Mouse (Mus musculus) embryonic facial prominence, embryonic 15.5 days (tissue): ENCODE measurements at regions not wholly inside any gene's neighbourhood (a gene's known extent, or its start where the extent isn't known, plus 50 kb on each side); places are given as distances from the start of the nearest gene placed in this dataset.

Source experiments
- ATAC-seq: fragments of 200-750 bp; cut with Nextera tagmentation; 2 replicates; pipeline ENCODE4 v1.8.0; 2017; ENCODE audit warnings: low read depth, moderate TSS enrichment; ENCODE audit not compliant: insufficient number of reproducible peaks, low FRiP score, low TSS enrichment
- H3K27ac ChIP-seq: fragments of 300-500 bp; sonication (generic); replicated peaks from 2 replicates; pipeline ENCODE4 v1.5.1; 2015; ENCODE audit warnings: mild to moderate bottlenecking, inconsistent platforms
- H3K27me3 ChIP-seq: fragments of 300-500 bp; sonication (generic); 2 replicates; pipeline ENCODE4 v1.6.1; 2015; ENCODE audit warnings: inconsistent platforms
- H3K36me3 ChIP-seq: fragments of 300-500 bp; sonication (generic); 2 replicates; pipeline ENCODE4 v1.6.1; 2015; ENCODE audit warnings: mild to moderate bottlenecking, inconsistent platforms
- H3K4me1 ChIP-seq: fragments of 300-500 bp; sonication (generic); 2 replicates; pipeline ENCODE4 v1.6.1; 2015; ENCODE audit warnings: inconsistent platforms
- H3K4me2 ChIP-seq: fragments of 300-500 bp; sonication (generic); replicated peaks from 2 replicates; pipeline ENCODE4 v1.6.1; 2015; ENCODE audit warnings: mild to moderate bottlenecking, inconsistent platforms
- H3K4me3 ChIP-seq: fragments of 300-500 bp; sonication (generic); replicated peaks from 2 replicates; pipeline ENCODE4 v1.5.1; 2015; ENCODE audit warnings: mild to moderate bottlenecking, inconsistent platforms
- H3K9ac ChIP-seq: fragments of 300-500 bp; sonication (generic); 2 replicates; pipeline ENCODE4 v1.6.1; 2015; ENCODE audit warnings: inconsistent platforms
- H3K9me3 ChIP-seq: fragments of 300-500 bp; sonication (generic); replicated peaks from 2 replicates; pipeline ENCODE4 v1.6.1; 2016; ENCODE audit warnings: inconsistent platforms
- WGBS: fragments of 180-500 bp; shearing (Covaris S2); methylation state at CpG from one replicate; pipeline ENCODE4 v1.1.7; 2015; 5-methylcytosine and 5-hydroxymethylcytosine counted together

DNA sequence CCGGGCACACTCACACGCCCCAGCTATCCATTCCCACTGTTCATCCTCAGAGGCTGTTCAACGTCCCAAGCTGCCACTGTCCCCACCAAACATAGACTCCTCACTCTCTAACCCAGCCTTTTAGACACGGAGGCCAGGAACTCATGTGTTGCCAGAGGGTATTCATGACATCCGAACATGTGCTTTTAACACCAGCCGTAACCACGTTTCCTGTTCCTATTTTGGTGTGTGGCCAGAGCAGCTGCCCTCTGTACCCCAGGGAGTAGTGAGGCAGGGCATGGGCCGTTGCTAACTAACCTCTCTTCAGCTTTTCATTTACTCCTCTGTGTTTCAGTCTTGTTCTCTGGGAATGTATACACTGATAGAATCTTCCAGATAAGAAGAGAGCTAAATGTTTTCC is 156.2 kb downstream of the Glrx3 start:
- WGBS: 27% methylated on average over 8 of the region's 8 CpGs
- Histone ChIP-seq H3K4me2 (no peak overlapping the region), H3K9me3 (no peaks in the 10 kb centered on the region), H3K36me3 (no peaks in the 10 kb centered on the region), H3K4me3 (no peak overlapping the region), H3K27me3 (peaks cover 3% of the 10 kb centered on the region; the same call in 1 of the 2 replicates), H3K4me1 (no peaks in the 10 kb centered on the region), H3K27ac (no peak overlapping the region), H3K9ac (no peak overlapping the region)
- no peak for ATAC-seq

DNA sequence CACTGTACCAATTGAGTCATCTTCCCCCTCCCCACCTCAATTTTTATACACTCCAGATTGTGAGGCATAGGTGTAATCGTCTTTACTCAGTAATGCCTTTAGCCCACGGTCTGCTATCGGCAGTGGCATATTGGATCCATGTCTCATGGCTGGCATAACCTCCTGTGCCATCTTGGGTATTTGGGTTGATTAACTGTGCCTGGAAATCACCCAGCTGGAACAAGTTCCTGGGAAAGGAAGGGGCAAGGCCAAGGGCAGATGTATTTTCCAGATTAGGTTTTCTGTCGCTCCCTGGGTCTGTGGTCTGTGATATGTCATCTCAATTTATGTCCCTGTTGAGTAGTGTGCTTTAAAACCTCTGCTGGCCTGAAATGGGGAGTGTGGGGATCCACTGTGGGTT is 158.2 kb downstream of the Glrx3 start:
- no peaks in the 10 kb centered on the region for H3K4me1 ChIP-seq
- no peak overlapping the region for H3K27ac ChIP-seq
- no peak overlapping the region for H3K9ac ChIP-seq
- 72% methylated on average over 4 of the region's 4 CpGs for WGBS
- ATAC-seq: no peak
- no peaks in the 10 kb centered on the region for H3K9me3 ChIP-seq
- H3K36me3 ChIP-seq: no peaks in the 10 kb centered on the region
- peaks cover 3% of the 10 kb centered on the region for H3K27me3 ChIP-seq
- H3K4me2 ChIP-seq: no peak overlapping the region
- H3K4me3 ChIP-seq: no peak overlapping the region

DNA sequence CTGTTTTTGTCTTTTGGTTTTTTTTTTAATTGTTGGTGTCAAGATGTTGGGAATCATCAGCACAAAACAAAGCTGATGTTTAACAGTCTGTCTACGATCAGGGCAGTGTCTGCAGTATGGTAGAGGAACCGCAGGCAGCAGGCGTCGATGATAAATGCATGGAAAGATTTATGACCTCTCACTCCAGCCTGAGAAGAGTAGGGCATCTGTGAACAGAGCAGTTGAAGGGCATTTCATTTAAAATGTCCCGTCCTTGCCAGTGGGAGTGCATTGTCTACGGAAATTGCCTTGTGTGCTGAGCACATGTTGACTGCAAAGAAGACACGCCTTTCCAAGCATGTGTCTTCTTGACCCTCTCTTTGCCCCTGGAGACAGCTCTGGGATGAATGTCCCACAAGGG is 158.7 kb downstream of the Glrx3 start:
- Histone ChIP-seq H3K4me1 (no peaks in the 10 kb centered on the region), H3K4me2 (no peak overlapping the region), H3K4me3 (no peak overlapping the region), H3K27ac (no peak overlapping the region), H3K27me3 (peaks cover 9% of the 10 kb centered on the region), H3K9me3 (no peaks in the 10 kb centered on the region), H3K36me3 (no peaks in the 10 kb centered on the region), H3K9ac (no peak overlapping the region)
- no peak for ATAC-seq
- 84% methylated on average over 7 of the region's 7 CpGs for WGBS

DNA sequence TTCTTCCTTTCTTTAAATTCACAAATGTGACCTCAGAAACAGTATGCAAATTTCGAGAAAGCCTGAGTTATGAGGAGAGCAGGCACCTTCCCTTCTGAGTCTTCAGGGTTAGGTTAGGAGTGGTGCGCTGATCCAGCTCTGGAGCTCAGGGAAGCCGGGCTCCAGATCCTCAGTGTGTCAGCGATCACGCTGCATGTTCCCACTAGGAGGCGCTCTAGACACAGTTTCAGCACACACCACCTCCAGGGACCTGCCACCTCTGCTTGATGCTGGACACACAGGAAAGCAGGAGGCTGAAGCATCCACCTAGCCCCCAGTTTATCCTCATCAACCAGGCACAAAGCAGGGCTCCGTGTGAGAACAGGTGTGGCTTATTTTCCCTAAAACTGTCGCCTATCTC is 165.6 kb downstream of the Glrx3 start:
- Histone ChIP-seq H3K27ac (no peak overlapping the region), H3K9me3 (no peaks in the 10 kb centered on the region), H3K4me3 (no peak overlapping the region), H3K4me1 (no peaks in the 10 kb centered on the region), H3K27me3 (peaks cover 25% of the 10 kb centered on the region), H3K36me3 (no peaks in the 10 kb centered on the region), H3K4me2 (no peak overlapping the region), H3K9ac (no peak overlapping the region)
- no peak for ATAC-seq
- 8% methylated on average over 8 of the region's 8 CpGs for WGBS

DNA sequence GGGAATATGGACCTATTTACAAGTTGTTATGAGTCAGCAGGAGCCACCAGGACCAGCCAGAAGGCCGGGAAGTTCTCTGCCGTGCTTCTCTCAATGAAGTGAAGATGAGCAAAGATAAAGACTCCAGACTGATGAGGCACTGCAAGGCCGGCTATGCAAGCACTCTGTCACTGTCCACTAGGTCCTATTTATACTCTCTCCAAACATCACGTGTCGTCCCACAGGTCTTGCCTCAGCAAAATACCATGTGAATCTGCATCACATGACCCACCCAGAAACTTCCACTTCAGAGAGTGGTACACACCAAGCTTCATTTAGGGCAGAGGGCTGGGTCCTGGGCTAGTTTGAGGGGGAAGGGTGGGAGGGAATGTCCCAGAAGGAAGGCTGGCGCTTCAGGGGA is 172.3 kb downstream of the Glrx3 start:
- Histone ChIP-seq H3K36me3 (no peaks in the 10 kb centered on the region), H3K4me2 (no peak overlapping the region), H3K4me1 (no peaks in the 10 kb centered on the region), H3K9ac (no peak overlapping the region), H3K27ac (no peak overlapping the region), H3K27me3 (no peaks in the 10 kb centered on the region), H3K4me3 (no peak overlapping the region), H3K9me3 (no peaks in the 10 kb centered on the region)
- ATAC-seq: no peak
- 81% methylated on average over 6 of the region's 6 CpGs for WGBS

DNA sequence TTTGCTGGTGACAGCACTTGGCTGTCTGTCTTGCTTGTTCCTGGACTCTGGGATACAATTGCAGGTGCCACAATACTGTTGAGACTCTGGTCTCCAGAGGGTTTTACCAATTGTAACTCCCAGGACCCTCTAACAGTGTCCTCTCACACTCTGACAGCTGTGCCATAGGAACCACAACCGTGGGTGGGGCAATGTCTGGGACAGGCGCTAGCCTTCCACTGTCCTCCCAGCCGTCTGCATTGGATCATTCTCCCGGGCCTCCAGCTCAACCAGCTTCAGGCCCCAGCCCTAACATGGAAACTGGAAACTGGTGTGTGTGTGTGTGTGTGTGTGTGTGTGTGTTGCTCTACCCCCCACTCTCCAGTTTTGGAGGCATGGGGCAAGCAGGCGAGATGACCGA is 173.9 kb downstream of the Glrx3 start:
- no peaks in the 10 kb centered on the region for H3K27me3 ChIP-seq
- no peaks in the 10 kb centered on the region for H3K9me3 ChIP-seq
- WGBS: 67% methylated on average over 6 of the region's 6 CpGs
- no peaks in the 10 kb centered on the region for H3K36me3 ChIP-seq
- no peaks in the 10 kb centered on the region for H3K4me1 ChIP-seq
- no peak overlapping the region for H3K27ac ChIP-seq
- H3K4me3 ChIP-seq: no peak overlapping the region
- H3K9ac ChIP-seq: no peak overlapping the region
- no peak overlapping the region for H3K4me2 ChIP-seq
- ATAC-seq: no peak

DNA sequence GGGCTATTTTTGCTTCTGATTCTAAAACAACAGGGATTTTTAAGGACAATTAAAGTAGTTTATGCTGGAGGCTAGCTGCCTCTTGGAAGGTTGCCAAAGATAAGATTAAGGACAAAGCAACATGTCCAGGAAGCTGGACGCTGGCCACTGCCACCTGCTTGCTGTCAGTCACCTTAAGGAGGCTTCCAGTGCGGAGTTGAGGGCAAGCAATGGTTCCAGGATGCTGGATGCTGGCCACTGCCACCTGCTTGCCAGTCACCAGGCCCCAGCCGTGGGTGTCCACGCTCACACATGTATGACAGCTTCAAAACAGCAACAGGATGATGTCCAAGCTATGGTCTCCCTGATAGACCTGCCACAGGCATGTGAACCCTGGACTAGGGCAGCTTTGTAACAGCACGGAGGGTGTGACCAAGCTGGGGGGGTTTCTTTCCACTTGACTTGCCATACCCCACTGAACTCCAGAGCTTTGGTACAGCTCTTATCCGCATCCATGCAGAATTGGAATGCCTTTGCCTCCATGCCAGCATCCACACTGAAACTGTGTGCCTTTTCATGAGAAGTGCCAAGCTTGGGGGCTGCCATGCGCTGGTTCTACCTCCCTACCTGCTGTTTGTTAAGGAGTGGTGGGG is 174.6 kb downstream of the Glrx3 start:
- H3K27me3 ChIP-seq: no peaks in the 10 kb centered on the region
- H3K9ac ChIP-seq: no peak overlapping the region
- WGBS: 82% methylated on average over 7 of the region's 7 CpGs
- ATAC-seq: peak; percentile 32; the same call in 1 of the 2 replicates
- H3K9me3 ChIP-seq: no peaks in the 10 kb centered on the region
- H3K4me2 ChIP-seq: no peak overlapping the region
- no peak overlapping the region for H3K4me3 ChIP-seq
- no peaks in the 10 kb centered on the region for H3K36me3 ChIP-seq
- H3K27ac ChIP-seq: no peak overlapping the region
- H3K4me1 ChIP-seq: no peaks in the 10 kb centered on the region

DNA sequence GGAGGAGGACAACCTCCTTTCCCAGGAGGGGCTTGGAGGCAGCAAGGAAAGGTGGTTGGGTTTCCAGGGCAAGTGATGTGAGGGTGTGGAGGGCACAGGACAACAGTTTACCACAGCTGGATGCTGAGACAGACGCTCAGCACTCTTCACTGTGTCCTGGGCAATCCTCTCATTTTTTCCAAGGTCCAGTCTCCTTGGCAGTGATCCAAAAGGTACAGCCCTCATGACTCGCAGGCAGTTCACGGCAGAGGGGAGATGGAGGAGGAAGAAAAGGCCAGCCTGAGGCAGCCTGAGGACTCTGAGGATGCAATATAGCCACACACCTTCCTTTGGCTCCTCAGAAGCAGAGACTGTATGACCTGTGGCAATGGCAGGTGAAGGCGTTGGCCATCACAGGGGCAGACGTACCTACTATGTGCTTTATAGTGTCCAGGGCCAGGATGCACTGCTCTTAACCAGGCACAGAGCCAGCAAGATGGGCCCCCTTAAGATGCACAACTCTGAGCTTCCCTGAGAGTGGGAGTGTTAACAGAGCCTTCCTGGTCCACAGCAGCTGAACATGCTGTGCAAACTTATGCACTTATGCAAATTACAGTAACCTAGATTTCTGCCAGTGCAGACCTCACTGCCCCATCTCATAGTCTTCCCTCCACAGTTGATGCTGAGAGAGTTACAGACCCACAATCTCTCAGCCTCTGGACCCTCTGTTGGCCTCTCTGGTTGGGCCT is 181.2 kb downstream of the Glrx3 start:
- 66% methylated on average over 5 of the region's 5 CpGs for WGBS
- Histone ChIP-seq H3K27ac (no peak overlapping the region), H3K4me3 (no peak overlapping the region), H3K9ac (no peak overlapping the region), H3K27me3 (no peaks in the 10 kb centered on the region), H3K9me3 (no peaks in the 10 kb centered on the region), H3K36me3 (no peaks in the 10 kb centered on the region), H3K4me1 (no peaks in the 10 kb centered on the region; the same call in 1 of the 2 replicates), H3K4me2 (no peak overlapping the region)
- ATAC-seq: no peak

DNA sequence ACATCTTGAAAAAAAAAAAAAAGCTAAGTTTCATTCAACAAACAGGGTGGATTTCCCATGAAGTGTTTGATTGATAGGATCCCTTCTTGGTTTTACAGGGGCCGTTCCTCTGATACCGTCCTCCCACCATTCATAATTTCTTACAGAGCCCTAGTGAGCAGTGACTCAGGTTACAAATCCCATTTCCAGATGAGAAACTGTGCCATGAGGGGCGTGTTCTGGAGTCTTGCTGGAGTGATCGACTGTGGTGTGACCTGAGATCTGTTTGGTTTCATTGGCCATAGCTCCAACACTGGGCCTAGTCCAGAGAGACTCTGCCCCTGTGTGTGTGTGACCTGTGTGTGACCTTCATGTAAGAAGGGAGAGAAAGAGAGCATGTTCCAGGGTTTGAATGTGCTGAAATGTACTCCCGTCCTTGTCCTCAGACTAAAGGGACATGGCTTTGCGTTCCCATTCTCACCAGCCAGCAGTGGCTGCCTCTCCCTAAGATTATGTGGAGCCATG is 181.9 kb downstream of the Glrx3 start:
- no peak for ATAC-seq
- 38% methylated on average over 6 of the region's 6 CpGs for WGBS
- H3K36me3 ChIP-seq: no peaks in the 10 kb centered on the region

DNA sequence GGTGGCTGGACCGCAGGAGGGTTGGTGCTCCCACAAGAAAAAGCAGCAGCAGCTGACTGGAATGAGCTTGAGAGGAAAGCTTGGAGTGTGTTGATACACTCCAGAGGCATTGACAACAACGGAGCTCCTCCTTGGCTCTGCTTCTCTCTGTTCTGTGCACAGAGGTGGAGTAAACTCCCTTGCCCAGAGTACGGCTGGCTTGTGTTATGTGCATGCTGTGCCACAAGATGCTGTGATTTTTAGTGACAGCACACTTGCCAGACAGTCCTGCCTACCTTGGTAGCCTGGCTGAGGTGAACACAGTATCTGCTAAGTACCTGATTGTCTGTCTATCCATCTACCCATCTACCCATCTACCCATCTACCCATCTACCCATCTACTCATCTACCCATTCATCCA is 190.9 kb downstream of the Glrx3 start:
- 84% methylated on average over 3 of the region's 3 CpGs for WGBS
- no peaks in the 10 kb centered on the region for H3K27me3 ChIP-seq
- H3K4me2 ChIP-seq: no peak overlapping the region
- H3K9ac ChIP-seq: no peak overlapping the region
- ATAC-seq: no peak
- no peak overlapping the region for H3K4me3 ChIP-seq
- no peaks in the 10 kb centered on the region for H3K4me1 ChIP-seq
- no peaks in the 10 kb centered on the region for H3K36me3 ChIP-seq
- H3K9me3 ChIP-seq: no peaks in the 10 kb centered on the region
- no peak overlapping the region for H3K27ac ChIP-seq

More for the DNA sequence above, 181.9 kb downstream of the Glrx3 start:
- Histone ChIP-seq H3K4me2 (no peak overlapping the region), H3K27ac (no peak overlapping the region), H3K4me3 (no peak overlapping the region), H3K4me1 (no peaks in the 10 kb centered on the region; the same call in 1 of the 2 replicates), H3K9ac (no peak overlapping the region), H3K9me3 (no peaks in the 10 kb centered on the region), H3K27me3 (no peaks in the 10 kb centered on the region)

DNA sequence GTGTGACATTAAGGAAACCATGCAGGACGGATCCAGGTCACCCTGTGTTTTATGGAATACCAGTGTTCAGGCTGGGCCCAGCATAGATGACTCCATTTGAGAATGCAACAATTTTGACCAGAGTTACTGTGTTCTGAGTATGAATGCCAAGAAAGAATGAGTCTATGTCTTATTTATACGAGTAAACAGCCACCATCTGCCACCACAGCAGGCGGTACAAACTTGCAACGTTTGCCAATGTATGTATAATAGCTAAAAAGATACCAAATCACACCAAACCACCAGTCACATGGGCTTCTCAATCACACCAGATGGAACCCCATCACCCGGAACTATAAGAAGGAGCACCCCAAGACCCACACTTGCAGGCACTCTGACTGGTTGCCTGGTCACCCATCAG is 192.1 kb downstream of the Glrx3 start:
- H3K4me2 ChIP-seq: no peak overlapping the region
- H3K27ac ChIP-seq: no peak overlapping the region
- no peaks in the 10 kb centered on the region for H3K36me3 ChIP-seq
- H3K27me3 ChIP-seq: no peaks in the 10 kb centered on the region
- no peak for ATAC-seq
- H3K9ac ChIP-seq: no peak overlapping the region
- no peak overlapping the region for H3K4me3 ChIP-seq
- H3K4me1 ChIP-seq: no peaks in the 10 kb centered on the region
- no peaks in the 10 kb centered on the region for H3K9me3 ChIP-seq
- 88% methylated on average over 5 of the region's 5 CpGs for WGBS

DNA sequence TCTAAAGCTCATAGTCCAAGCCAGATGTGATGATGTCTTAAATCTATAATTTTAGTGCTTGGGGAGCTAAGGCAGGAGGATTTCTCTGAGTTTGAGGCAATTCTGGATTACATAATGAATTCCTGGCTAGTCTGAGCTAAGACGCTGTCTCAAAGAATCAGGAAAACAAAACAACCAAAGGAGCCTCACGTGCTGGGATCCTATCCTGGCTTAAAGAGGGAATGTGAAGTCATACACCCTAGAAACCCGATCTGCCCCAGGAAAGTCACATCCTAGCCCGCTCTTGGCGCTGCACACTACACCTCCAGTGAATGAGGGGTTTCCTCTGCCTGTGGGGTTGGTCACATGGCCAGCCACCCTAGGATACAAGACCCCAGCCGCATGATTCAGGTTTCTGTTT is 211.2 kb downstream of the Glrx3 start:
- ATAC-seq: no peak
- Histone ChIP-seq H3K4me2 (no peak overlapping the region), H3K27me3 (no peaks in the 10 kb centered on the region), H3K9ac (no peak overlapping the region), H3K4me1 (0 out of 2 replicates have a peak, but pooled peaks cover 4% of the 10 kb centered on the region), H3K36me3 (no peaks in the 10 kb centered on the region), H3K27ac (no peak overlapping the region), H3K9me3 (no peaks in the 10 kb centered on the region), H3K4me3 (no peak overlapping the region)
- 35% methylated on average over 6 of the region's 6 CpGs for WGBS
